Mouse (Mus musculus) small intestine, adult 2 months (tissue): Measurements from ENCODE around the gene Scn10a. TPM values are rescaled to one million over a fixed set of nuclear protein-coding genes. Genes with fewer than 3 reads are reported as not detected.

ENCODE experiments used
- H3K27ac ChIP-seq: fragments of 200-500 bp; 2 replicates; pipeline ENCODE4 v1.5.1; 2012; ENCODE audit warnings: low read depth, low read length, control low read depth, inconsistent platforms; ENCODE audit not compliant: insufficient read depth
- H3K27me3 ChIP-seq: fragments of 200-500 bp; 2 replicates; pipeline ENCODE4 v1.6.1; 2012; ENCODE audit warnings: mild to moderate bottlenecking, moderate library complexity, low read length, inconsistent platforms; ENCODE audit not compliant: control insufficient read depth, insufficient read depth
- H3K36me3 ChIP-seq: fragments of 200-500 bp; 2 replicates; pipeline ENCODE4 v1.6.1; 2012; ENCODE audit warnings: mild to moderate bottlenecking, low read length, control low read depth, inconsistent platforms; ENCODE audit not compliant: control insufficient read depth, insufficient read depth
- H3K4me1 ChIP-seq: fragments of 200-500 bp; 2 replicates; pipeline ENCODE4 v1.6.1; 2012; ENCODE audit warnings: low read length, inconsistent platforms, mixed read lengths; ENCODE audit not compliant: control insufficient read depth, insufficient read depth, insufficient read length
- H3K4me3 ChIP-seq: fragments of 200-500 bp; 2 replicates; pipeline ENCODE4 v1.5.1; 2012; ENCODE audit warnings: low read depth, mild to moderate bottlenecking, control low read depth, inconsistent platforms, low read length, moderate library complexity
- CTCF ChIP-seq: fragments of 200-500 bp; IDR thresholded peaks from 2 replicates; pipeline ENCODE4 v1.5.1; 2012; ENCODE audit warnings: low read depth, mild to moderate bottlenecking, control low read depth, inconsistent platforms, low read length, moderate library complexity, mixed read lengths; ENCODE audit not compliant: insufficient replicate concordance, insufficient read length; ENCODE audit errors: extremely low read depth
- POLR2A ChIP-seq: fragments of 200-500 bp; IDR thresholded peaks from 2 replicates; pipeline ENCODE4 v1.6.1; 2012; ENCODE audit warnings: low read depth, mild to moderate bottlenecking, control low read depth, inconsistent platforms, low read length, moderate library complexity
- WGBS: fragments of 180-500 bp; shearing (Covaris S2); methylation state at CpG from one replicate; pipeline ENCODE4 v1.1.7; 2018; 5-methylcytosine and 5-hydroxymethylcytosine counted together
- polyA plus RNA-seq: library from polyadenylated mRNA; depleted of rRNA; stranded (reverse); fragments of >200 nt; gene quantifications from 2 replicates; pipeline ENCODE4 v1.2.3, GENCODE M21; 2012

Gene Scn10a
- polyA plus RNA-seq, 1 experiment, result not detected

DNA sequence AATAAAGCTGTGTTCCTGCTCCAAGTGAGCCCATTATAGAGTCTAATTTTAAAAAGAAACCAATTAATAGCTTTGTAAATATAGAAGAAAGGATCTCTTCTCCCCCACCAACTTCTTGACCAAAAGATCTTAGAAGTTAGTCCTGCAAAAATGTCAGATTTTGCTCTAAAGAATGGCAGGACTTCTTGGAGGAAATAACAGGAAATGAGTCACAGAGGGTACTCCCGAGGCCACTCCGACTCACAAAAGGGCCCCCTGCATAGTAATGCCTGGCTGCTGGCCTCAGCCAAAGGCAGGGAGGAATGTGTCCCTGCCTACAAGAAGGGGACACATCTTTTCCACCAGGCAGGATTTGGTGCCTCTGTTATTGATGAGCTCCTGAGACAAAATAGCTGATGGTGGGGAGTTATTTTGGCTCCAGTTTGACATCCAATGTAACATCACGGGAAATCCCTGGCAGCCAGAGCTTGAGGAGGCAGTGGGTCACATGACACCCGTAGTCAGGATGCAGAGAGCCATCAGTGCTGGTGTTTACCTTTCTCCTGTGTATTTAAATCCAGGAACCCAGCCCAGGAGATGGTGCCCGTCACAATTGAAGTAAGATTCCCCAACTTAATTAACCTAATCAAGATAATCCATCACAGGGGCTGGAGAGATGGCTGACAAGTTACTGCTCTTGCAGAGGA lies 22.1 kb upstream of the Scn10a start:
- H3K36me3 ChIP-seq, result no peaks in the 10 kb centered on the region
- no peaks in the 10 kb centered on the region for H3K27me3 ChIP-seq
- no peak for TF ChIP-seq POLR2A
- TF ChIP-seq CTCF, result no peak
- no peak overlapping the region for H3K27ac ChIP-seq
- 31% methylated on average over 5 of the region's 5 CpGs for WGBS
- H3K4me1 ChIP-seq, result peaks cover 3% of the 10 kb centered on the region; the same call in 1 of the 2 replicates
- no peak overlapping the region for H3K4me3 ChIP-seq

DNA sequence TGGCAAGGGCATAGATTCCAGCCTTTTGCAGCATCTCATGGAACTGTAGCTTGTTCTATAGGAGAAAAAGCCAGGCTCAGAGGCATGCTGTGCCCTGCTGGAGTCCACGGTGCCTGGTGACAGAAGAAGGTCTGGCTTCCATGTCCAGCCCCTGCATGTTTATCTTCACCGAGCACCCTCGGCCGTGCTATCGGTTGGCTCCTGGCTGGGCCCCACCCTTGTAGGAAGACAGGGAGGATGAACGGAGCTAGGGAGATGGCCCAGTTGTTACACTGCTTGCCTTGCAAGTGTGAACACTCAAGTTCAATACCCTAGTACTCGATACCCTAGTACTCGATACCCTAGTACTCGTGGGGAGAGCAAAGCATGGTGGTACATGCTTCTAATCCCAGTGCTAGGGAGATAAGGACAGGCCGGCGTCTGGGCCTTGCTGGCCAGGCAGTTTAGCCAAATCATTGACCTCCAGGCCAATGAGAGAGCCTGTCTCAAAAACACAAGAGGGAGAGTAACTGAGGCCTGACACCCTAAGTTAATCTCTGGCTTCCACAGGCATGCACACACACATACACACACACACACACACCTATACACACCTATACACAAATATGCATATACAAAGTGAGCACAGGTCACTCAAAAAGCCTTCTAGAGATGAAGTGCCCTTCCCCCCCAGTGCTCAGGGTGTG lies 9.4 kb upstream of the Scn10a start:
- H3K4me3 ChIP-seq, result no peak overlapping the region
- TF ChIP-seq CTCF (no peak), POLR2A (no peak)
- WGBS, result 71% methylated on average over 11 of the region's 11 CpGs
- H3K36me3 ChIP-seq, result no peaks in the 10 kb centered on the region
- no peaks in the 10 kb centered on the region for H3K4me1 ChIP-seq
- no peak overlapping the region for H3K27ac ChIP-seq
- no peaks in the 10 kb centered on the region for H3K27me3 ChIP-seq

DNA sequence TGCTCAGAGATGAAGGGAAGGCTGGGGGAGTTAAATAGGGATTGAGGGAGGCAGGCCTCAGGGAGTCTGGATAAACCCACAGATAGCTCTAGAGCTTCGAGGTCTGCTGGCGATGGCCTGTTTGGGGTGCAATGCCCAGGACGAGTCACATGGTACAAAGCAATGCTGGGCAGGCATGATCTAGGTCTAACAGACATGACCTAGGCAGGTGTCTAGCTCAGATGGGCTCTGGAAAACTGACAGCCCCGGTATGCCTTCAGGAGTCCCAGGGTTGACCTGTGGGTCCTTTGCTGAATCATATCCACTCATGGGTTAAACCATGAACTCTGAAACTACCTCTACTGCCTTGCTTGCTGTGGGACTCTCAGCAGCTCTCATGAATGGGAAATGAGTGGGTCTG lies 7.9 kb upstream of the Scn10a start:
- no peaks in the 10 kb centered on the region for H3K4me1 ChIP-seq
- no peaks in the 10 kb centered on the region for H3K36me3 ChIP-seq
- H3K4me3 ChIP-seq, result no peak overlapping the region
- TF ChIP-seq POLR2A, result no peak
- TF ChIP-seq CTCF, result no peak
- no peak overlapping the region for H3K27ac ChIP-seq
- 91% methylated on average over 4 of the region's 4 CpGs for WGBS
- H3K27me3 ChIP-seq, result no peaks in the 10 kb centered on the region

DNA sequence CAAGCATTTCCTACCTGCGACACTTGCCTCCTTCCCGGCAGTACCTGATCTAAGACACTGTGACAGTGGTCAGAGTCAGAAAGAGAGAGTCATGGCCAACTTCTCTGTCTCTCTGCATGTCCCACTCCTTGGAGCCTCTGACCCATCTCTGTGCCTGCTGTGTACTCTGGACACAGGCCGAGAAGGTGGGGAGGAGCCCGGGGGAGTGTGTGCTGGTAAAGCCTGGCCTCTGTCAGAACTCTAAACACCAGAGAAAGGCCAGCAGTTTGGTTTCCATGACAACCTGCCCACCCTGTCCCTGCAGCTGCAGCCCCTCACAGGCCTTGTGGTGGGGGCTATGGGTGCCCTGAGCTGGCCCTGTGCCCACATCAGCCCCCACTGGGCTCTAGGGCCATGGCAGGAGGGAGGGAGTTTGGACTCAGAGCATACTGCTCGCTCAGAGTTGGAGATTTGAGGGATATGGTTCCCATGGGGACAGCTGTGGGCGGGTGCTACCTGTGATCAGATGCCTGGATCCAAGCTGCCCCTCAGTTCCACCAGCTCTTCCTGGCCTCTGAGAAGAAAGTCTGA lies 6.3 kb upstream of the Scn10a start:
- no peak overlapping the region for H3K27ac ChIP-seq
- 54% methylated on average over 6 of the region's 6 CpGs for WGBS
- no peaks in the 10 kb centered on the region for H3K27me3 ChIP-seq
- H3K4me3 ChIP-seq, result no peak overlapping the region
- TF ChIP-seq POLR2A (no peak), CTCF (no peak)
- no peaks in the 10 kb centered on the region for H3K4me1 ChIP-seq
- H3K36me3 ChIP-seq, result no peaks in the 10 kb centered on the region

DNA sequence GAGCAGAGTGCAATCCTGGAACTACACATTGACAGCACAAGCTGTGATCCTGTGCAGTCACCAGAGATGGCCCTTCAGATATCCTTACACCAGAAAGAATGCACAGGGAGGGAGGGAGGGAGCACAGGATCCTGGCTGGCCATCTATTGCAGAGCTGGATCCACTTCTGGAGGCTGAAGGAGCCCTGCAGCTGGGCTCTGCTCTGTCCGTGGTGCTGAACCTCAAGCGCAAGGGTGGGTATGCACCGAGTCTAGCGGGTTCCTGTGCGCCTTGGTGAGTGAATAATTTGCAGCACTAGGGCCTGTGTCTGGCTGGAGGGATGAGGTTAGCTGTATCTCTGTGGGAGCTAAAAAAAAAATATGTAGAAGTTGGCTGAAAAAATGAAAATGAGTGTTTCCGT lies 12.4 kb downstream of the Scn10a start:
- 15% methylated on average over 6 of the region's 6 CpGs for WGBS
- H3K27me3 ChIP-seq, result no peaks in the 10 kb centered on the region
- no peaks in the 10 kb centered on the region for H3K4me1 ChIP-seq
- H3K27ac ChIP-seq, result no peak overlapping the region
- H3K4me3 ChIP-seq, result no peak overlapping the region
- TF ChIP-seq CTCF (no peak), POLR2A (no peak)
- no peaks in the 10 kb centered on the region for H3K36me3 ChIP-seq

DNA sequence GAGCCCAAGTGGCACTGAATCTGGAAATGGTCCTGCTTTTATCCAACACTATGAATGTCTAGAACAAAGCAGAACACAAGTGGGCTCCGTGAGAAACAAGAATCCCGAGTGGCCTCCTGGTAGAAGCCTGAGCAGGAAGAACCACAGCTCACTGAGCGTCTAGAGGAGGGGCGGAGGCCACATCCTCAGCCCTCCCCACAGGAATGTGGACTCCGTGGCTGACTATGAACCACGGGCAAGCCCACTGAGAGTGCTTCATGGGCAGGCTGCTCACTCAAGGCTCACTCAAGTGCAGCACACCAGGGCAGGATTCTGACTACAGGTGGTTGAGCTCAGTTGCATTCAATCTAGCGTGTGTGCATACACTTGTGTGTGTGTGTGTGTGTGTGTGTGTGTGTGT lies 27.6 kb downstream of the Scn10a start:
- TF ChIP-seq CTCF, result no peak
- no peak for TF ChIP-seq POLR2A
- Histone ChIP-seq H3K4me1 (no peaks in the 10 kb centered on the region), H3K4me3 (no peak overlapping the region), H3K27me3 (no peaks in the 10 kb centered on the region), H3K27ac (no peak overlapping the region), H3K36me3 (no peaks in the 10 kb centered on the region)
- WGBS, result 47% methylated on average over 7 of the region's 7 CpGs

DNA sequence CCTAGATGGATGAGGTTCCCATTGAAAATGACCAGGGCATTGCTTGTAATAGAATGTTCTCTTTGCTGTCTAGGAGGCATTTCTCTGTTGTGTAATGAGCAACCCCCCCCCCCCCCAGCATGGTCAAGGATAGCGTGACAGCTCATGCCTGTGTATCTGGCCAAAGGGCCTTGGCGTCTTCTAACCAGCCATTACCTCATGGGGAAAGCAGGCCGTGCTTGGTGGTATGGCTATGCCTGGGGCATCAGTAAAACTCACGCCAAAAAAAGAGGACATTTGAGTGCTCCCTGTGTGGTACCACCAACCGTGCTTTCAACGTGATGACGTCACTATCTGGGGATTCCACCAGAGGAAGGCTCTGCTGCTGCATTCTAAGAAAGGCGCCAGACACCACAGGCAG lies 28.1 kb downstream of the Scn10a start:
- Histone ChIP-seq H3K4me1 (no peaks in the 10 kb centered on the region), H3K36me3 (no peaks in the 10 kb centered on the region), H3K27me3 (no peaks in the 10 kb centered on the region), H3K27ac (no peak overlapping the region), H3K4me3 (no peak overlapping the region)
- WGBS, result 76% methylated on average over 8 of the region's 8 CpGs
- TF ChIP-seq POLR2A (no peak), CTCF (no peak)
